Mouse (Mus musculus): ENCODE measurements around the gene Mid1. TPM values are rescaled to one million over a fixed set of nuclear protein-coding genes. Genes with fewer than 3 reads are reported as not detected.

The Mid1 gene
- polyA plus RNA-seq (2016; fragmentation: Nextera tagmentation; extraction: Ambion mirVana) = 22.3 and 23.3 TPM in 2 replicates

DNA sequence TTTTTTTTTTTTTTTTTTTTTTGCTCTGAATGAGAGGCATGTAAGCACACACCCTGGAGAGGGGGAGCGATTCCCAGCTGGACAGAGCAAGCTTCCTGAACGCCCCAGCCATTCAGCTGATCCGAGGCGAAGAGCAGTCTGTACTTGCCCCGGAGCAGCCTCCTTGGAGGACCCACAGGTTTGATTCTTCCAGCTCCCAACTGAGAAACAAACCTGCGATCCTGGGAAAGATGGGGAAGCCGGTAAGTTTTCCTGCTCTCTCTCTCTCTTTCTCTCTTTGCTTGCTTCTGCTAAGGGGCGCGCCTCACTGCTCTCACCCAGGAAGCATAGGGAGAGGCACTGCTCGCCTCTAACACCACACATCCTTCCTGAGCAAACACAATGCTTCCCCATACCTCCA lies at the start of gene Mid1:
Gene Mid1, plus strand, starts transcription at position 69 of the 400 bp plus-strand sequence.
- Histone ChIP-seq H3K4me3 (peak within 1 kb of the TSS; percentile 42), H3K36me3 (replicated peaks) (no peaks in the 10 kb centered on the region), H3K9me3 (no peaks in the 10 kb centered on the region), H3K27me3 (ENCODE audit: poor library complexity, severe bottlenecking) (peaks cover 92% of the 10 kb centered on the region), H3K27ac (peak within 1 kb of the TSS; percentile 69), H3K4me1 (peaks cover 7% of the 10 kb centered on the region; the same call in 1 of the 2 replicates)
- WGBS = 17% methylated on average over 10 of the region's 10 CpGs
- DNase-seq (ENCODE audit: extremely low spot score, low spot score) = peak; percentile 21

DNA sequence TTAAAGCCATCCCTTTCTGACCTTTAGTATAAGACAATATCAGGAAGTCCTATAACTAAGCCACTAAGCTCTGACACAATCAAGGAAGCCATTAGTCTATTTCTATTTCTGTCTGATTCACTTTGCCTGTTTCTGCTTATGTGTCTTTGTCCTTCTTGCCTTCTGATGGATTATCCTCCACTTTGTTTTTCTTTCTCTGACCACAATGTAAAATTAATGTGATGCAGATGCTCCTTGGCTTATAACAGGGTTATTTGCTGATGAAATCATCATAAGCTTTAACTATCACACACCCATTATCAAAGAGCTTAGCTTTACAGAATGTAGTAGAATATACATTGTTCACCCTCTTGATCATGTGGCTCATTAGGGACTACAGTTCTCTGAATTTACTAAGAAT lies 11.9 kb upstream of the Mid1 start:
- Histone ChIP-seq H3K4me3 (no peak overlapping the region), H3K27ac (no peak overlapping the region), H3K9me3 (no peaks in the 10 kb centered on the region), H3K36me3 (replicated peaks) (no peaks in the 10 kb centered on the region), H3K4me1 (no peaks in the 10 kb centered on the region), H3K27me3 (ENCODE audit: poor library complexity, severe bottlenecking) (peaks cover 93% of the 10 kb centered on the region)
- no peak for DNase-seq (ENCODE audit: extremely low spot score, low spot score)

DNA sequence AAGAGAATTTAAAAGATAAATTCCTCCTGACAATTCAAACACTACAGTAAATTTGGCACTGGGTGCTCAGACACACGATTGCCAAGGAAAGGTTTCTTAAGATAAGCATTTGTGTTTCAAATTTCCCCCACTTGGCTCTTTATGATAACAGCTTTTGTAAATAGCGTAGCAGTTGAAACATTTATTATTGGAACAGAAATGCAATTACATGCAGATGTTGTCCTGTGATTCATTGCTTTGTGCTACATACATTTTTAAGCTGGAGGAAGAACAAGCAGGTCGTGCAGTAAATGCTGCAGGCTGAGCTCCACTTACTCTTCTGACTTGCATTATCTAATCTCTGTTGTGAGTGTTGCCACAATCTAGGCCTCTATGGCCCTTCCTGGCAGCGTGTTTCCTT lies 8.7 kb upstream of the Mid1 start:
- no peaks in the 10 kb centered on the region for H3K9me3 ChIP-seq
- DNase-seq (ENCODE audit: extremely low spot score, low spot score) = no peak
- no peaks in the 10 kb centered on the region for H3K36me3 ChIP-seq (replicated peaks)
- peaks cover 89% of the 10 kb centered on the region for H3K27me3 ChIP-seq (ENCODE audit: poor library complexity, severe bottlenecking)
- 78% methylated on average over 4 of the region's 4 CpGs for WGBS
- H3K27ac ChIP-seq = no peak overlapping the region
- no peak overlapping the region for H3K4me3 ChIP-seq
- no peaks in the 10 kb centered on the region for H3K4me1 ChIP-seq

DNA sequence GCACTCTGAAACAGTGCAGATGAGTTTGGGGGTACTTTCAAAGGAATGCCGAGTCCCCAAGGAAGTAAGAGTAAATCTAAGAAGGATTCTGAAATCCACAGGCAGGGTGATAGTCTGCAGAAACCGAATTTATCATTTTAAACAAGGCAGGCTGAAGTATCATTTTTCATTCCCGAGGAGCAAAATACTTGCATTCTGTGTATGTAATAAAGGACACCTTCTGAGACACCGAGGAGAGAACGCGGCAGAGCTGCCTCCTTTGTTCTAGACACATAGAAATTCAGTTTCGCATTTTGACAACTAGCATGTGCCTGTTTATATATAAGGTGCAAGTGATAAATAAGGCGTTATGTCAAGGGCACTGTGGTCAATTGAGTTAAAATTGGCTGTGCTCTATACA lies 732 bp downstream of the Mid1 start:
- WGBS = 47% methylated on average over 8 of the region's 8 CpGs
- Histone ChIP-seq H3K4me1 (peaks cover 7% of the 10 kb centered on the region; the same call in 1 of the 2 replicates), H3K36me3 (replicated peaks) (no peaks in the 10 kb centered on the region), H3K27me3 (ENCODE audit: poor library complexity, severe bottlenecking) (peaks cover 97% of the 10 kb centered on the region), H3K4me3 (peak overlapping the region; percentile 42), H3K9me3 (no peaks in the 10 kb centered on the region), H3K27ac (peak overlapping the region; percentile 69; the same call in 1 of the 2 replicates)
- no peak for DNase-seq (ENCODE audit: extremely low spot score, low spot score)

DNA sequence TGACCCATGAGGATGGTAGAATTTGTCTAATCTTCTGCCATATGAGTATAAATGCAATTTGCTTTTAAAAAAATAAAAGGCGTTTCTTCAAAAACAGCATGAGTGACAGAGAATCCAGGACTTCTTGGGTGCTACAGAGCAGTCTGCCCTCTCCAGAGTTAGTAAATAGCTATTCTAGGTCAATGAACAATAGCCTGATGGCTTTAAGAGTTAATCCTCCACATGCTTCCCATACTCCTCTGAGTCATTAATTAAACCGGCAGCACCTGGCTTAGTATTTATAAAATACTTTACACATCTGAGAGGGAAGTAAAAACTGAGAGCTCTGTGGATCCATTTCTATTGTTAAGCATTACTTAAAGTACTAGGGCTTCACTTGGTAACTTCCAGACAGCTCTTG lies 6.2 kb downstream of the Mid1 start:
- Histone ChIP-seq H3K36me3 (replicated peaks) (no peaks in the 10 kb centered on the region), H3K4me1 (peaks cover 11% of the 10 kb centered on the region), H3K27me3 (ENCODE audit: poor library complexity, severe bottlenecking) (peaks cover 100% of the 10 kb centered on the region), H3K27ac (no peak overlapping the region), H3K9me3 (no peaks in the 10 kb centered on the region), H3K4me3 (no peak overlapping the region)
- no peak for DNase-seq (ENCODE audit: extremely low spot score, low spot score)
- 53% methylated on average over 2 of the region's 2 CpGs for WGBS

DNA sequence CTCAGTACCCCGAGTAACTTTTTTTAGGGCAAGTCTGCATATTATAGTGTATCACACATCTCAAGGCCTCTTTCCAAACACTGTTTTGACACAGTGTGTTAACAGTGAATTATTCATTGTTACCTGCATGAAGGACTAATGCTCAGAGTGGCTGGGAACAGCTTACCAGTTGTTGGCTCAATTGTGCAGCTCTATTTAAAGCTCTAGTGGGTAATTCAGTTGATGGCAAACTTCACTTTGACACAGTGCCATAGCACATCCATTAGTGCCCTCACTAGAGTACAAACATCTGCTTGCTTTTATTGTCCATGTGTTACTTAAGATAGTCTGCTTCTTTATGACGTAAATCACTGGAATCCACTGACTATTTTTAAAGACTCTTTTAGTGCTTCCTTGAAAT lies 6.7 kb downstream of the Mid1 start:
- Histone ChIP-seq H3K27me3 (ENCODE audit: poor library complexity, severe bottlenecking) (peaks cover 100% of the 10 kb centered on the region), H3K36me3 (replicated peaks) (no peaks in the 10 kb centered on the region), H3K4me3 (no peak overlapping the region), H3K9me3 (no peaks in the 10 kb centered on the region), H3K27ac (no peak overlapping the region), H3K4me1 (peaks cover 11% of the 10 kb centered on the region)
- WGBS = 83% methylated on average over 2 of the region's 2 CpGs
- no peak for DNase-seq (ENCODE audit: extremely low spot score, low spot score)

DNA sequence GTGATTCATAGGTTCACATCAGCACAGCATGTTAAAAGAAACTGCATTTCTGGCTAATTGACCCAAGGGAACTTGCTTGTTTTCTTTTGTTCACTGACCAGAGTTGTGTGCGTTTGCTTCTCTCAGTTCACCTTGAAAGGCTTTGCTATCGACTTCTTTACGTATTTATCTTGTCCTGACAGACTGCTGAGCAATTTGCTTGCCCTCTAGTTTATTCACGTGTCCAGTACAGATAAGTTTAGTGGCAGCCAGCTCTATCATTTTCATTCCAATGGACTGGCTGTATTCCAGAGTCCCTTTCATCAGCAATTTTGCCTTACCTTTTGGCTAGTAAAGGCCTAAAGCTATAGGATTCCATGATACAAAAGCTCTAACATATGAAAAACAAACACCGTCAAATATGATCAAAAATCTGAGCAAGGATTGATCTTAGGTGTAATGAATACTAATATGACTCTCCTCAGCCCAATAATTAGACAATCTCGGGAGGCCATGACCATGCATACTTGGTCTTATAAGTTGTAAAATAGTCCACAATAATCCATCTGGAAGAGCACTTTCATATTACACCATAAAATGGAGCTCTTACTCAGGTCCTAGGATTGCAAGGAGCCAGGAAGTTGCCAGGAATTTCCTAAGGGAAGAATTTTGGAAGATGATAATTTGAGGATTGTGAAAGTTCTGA lies 7.4 kb downstream of the Mid1 start:
- Histone ChIP-seq H3K27ac (no peak overlapping the region), H3K4me1 (peaks cover 11% of the 10 kb centered on the region), H3K27me3 (ENCODE audit: poor library complexity, severe bottlenecking) (peaks cover 100% of the 10 kb centered on the region), H3K9me3 (no peaks in the 10 kb centered on the region), H3K4me3 (no peak overlapping the region), H3K36me3 (replicated peaks) (no peaks in the 10 kb centered on the region)
- 72% methylated on average over 6 of the region's 6 CpGs for WGBS
- DNase-seq (ENCODE audit: extremely low spot score, low spot score) = no peak

DNA sequence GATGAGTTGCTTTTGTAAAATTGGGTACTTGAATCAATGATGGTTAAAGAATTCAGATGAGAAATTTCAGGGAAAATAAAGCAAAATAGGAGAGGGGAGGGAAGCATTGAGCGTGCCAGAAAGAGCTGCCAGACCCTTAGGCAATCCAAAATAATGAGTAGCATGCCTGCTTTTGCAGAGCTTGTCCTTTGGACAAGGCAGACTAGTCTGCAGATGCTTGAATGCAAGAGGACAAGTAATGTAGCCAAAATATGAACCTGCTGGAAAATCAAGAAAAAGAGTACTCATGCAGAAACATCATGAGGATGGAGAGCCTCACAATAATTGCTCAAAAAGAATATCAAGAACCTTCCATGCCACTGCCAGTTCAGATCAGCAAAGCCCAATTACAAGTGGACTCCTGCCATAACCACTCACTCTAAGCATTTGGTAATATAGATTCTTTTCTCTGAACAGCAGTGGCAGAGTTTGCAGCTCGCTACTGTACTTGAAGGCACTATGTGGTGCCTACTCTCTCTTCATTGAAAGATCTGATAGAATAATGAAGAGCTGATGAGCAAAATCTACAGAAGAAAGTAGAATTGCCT lies 19.1 kb downstream of the Mid1 start:
- peaks cover 99% of the 10 kb centered on the region for H3K27me3 ChIP-seq (ENCODE audit: poor library complexity, severe bottlenecking)
- H3K9me3 ChIP-seq = no peaks in the 10 kb centered on the region
- H3K4me1 ChIP-seq = no peaks in the 10 kb centered on the region
- DNase-seq (ENCODE audit: extremely low spot score, low spot score) = no peak
- no peak overlapping the region for H3K27ac ChIP-seq
- no peak overlapping the region for H3K4me3 ChIP-seq
- WGBS = 85% methylated on average over 2 of the region's 2 CpGs
- no peaks in the 10 kb centered on the region for H3K36me3 ChIP-seq (replicated peaks)

DNA sequence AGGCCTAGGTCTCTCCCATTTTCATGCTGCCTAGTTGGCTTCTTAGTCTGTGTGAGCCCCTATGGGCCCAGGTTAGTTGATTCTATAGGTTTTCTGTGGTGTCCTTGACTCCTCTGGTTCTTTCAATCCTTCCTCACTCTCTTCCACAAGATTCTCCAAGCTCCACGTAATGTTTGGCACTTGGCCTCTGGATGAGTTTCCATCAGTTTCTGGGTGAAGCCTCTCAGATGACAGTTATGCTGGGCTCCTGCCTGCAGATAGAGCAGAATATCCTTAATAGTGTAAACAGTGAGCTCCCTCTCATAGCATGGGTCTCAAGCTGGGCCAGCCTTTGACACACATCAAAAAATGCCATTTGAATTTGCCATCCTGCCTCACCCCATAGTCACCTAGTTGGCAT lies 38.5 kb downstream of the Mid1 start:
- WGBS = 97% methylated on average over 1 of the region's 1 CpGs
- H3K27ac ChIP-seq = no peak overlapping the region
- peaks cover 91% of the 10 kb centered on the region for H3K27me3 ChIP-seq (ENCODE audit: poor library complexity, severe bottlenecking)

DNA sequence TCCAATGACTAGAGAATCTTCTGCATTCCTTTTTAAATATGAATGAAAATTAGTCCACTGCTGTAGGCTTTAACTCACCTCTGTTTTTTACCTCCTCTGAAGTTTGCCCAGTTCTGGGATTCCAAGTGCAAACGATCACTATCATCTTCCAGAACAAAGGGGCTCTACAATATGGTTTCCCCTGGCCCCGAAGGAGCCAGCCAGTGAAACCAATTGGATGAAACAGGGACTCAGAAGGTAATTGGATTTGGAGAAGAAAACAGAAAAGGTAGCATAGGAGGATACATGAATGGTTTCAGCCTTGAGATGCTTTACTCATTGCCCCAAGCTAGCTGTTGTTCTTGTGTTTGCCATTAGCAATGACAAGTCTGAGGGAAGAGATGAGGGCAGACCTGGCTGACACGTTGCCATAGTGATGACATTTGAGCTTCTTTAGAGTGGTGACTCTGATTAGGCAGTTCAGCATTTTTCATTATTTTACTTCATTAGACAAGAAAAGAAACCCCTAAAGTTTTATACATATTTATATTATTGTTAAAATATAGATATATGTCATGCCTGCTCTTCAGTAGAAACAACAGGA lies 50.5 kb downstream of the Mid1 start:
- Histone ChIP-seq H3K27me3 (ENCODE audit: poor library complexity, severe bottlenecking) (peaks cover 83% of the 10 kb centered on the region), H3K36me3 (replicated peaks) (no peaks in the 10 kb centered on the region), H3K9me3 (no peaks in the 10 kb centered on the region), H3K27ac (no peak overlapping the region), H3K4me1 (peaks cover 12% of the 10 kb centered on the region), H3K4me3 (no peak overlapping the region)
- WGBS = 42% methylated on average over 3 of the region's 3 CpGs
- DNase-seq (ENCODE audit: extremely low spot score, low spot score) = no peak

More for the DNA sequence above, 38.5 kb downstream of the Mid1 start:
- no peaks in the 10 kb centered on the region for H3K36me3 ChIP-seq (replicated peaks)
- no peak overlapping the region for H3K4me3 ChIP-seq
- H3K9me3 ChIP-seq = no peaks in the 10 kb centered on the region
- DNase-seq (ENCODE audit: extremely low spot score, low spot score) = no peak
- no peaks in the 10 kb centered on the region for H3K4me1 ChIP-seq

DNA sequence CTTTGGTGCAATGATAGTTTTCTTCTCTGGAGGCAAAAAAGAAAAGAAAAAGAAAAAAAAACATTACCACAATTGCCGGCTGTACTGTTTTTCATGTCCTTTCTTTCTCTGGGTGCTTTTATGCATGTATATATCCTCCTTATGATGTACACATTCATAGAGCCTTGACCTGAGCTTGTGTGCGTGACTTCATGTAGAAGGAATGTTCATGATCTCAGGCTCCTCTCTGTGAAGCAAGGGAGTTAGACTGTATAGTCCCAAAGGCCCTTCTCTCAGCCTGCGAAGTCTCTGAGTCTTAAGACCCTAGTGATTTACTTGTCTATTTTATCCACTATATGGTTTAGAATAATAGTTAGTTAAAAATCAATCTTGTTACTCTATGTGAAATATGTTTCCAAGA lies 73.0 kb downstream of the Mid1 start:
- Histone ChIP-seq H3K9me3 (no peaks in the 10 kb centered on the region), H3K27me3 (ENCODE audit: poor library complexity, severe bottlenecking) (peaks cover 71% of the 10 kb centered on the region), H3K36me3 (replicated peaks) (no peaks in the 10 kb centered on the region), H3K4me3 (no peak overlapping the region), H3K4me1 (no peaks in the 10 kb centered on the region), H3K27ac (no peak overlapping the region)
- no peak for DNase-seq (ENCODE audit: extremely low spot score, low spot score)
- WGBS = 83% methylated on average over 3 of the region's 3 CpGs

DNA sequence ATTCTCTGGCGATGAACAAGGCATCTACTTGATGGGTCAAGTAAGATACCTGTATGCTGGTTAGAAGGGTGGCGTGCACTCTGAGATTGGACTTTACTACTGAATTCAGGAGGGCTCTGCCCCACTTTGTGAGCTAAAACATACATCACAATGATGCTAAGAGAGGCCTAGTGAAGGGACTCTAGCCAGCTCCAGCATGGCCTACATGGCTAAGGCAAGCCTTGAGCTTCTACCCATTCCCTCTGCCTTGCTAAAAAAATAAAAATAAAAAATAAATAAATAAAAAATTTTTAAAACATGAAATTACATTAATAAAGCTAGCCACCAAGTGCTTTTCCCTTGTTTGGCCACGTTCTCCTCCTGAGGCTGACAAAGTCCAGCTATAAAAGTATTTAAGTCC lies 94.5 kb downstream of the Mid1 start, which contains the start of gene 4933400A11Rik:
Gene 4933400A11Rik, minus strand, starts transcription at position 101 of the 400 bp plus-strand sequence.
- H3K9me3 ChIP-seq = no peaks in the 10 kb centered on the region
- 92% methylated on average over 3 of the region's 3 CpGs for WGBS
- H3K27me3 ChIP-seq (ENCODE audit: poor library complexity, severe bottlenecking) = peaks cover 97% of the 10 kb centered on the region
- DNase-seq (ENCODE audit: extremely low spot score, low spot score) = no peak
- H3K4me3 ChIP-seq = no peak within 1 kb of the TSS
- H3K27ac ChIP-seq = no peak within 1 kb of the TSS
- no peaks in the 10 kb centered on the region for H3K36me3 ChIP-seq (replicated peaks)
- no peaks in the 10 kb centered on the region for H3K4me1 ChIP-seq

DNA sequence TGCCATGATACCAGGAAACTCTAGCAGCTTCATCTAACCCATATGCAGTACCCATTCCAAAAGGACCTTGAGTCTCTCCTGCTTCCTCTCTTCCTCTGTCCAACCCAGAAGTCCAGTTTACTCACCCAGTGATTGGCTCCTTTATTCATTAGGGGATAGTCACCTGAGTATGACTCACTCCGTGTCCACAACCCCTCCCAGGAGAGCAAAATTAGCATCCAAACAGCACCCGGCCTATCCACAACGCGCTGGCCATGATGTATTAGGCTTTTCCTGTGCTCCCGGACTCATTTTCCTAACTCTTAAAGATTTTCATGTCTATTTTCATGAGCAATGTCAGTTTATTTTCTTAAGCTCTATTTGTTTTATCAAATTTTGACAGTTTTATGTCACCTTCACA lies 104.7 kb downstream of the Mid1 start:
- WGBS = 88% methylated on average over 5 of the region's 5 CpGs
- Histone ChIP-seq H3K4me3 (no peak overlapping the region), H3K36me3 (replicated peaks) (no peaks in the 10 kb centered on the region), H3K9me3 (no peaks in the 10 kb centered on the region), H3K4me1 (peaks cover 12% of the 10 kb centered on the region), H3K27me3 (ENCODE audit: poor library complexity, severe bottlenecking) (peaks cover 47% of the 10 kb centered on the region), H3K27ac (no peak overlapping the region)
- no peak for DNase-seq (ENCODE audit: extremely low spot score, low spot score)

All from forebrain, embryonic 10.5 days (tissue).